In the genomic region with DNA sequence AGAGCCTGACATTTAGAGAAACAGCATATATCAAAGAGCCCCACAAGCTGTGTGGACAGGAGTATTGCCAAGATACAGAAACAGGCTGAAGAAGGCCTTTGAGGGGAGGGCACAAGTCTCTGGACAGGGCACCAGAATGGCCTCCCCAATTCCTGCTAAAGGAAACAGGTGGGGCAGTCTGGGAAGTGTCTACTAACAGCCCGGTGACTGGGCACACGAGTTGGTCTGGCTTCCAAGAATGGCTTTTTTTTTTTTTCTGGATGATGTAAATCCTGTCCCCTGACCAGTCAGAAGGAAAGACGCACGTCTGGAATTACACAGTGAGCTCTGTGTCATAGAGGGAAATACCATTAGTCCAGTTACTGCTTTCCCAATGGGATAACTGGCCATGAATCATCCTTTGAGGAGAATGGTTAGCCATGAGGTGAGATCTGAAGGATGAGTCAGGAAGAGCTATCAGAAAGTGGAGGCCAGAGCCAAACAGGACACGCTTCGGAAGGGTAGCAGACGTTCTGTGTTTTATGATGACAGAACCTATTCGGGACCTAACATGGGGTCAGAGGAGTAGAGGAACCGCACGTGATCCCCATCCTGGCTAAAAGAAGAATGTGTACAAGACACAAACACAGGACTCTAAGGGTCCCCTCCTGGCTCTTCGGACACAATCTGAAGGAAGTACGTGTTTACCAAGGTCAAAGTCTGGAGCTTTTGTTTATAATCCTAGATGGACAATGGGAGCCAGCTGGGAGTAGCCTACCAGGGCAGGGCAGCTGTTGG, we compare ENCODE assay signal across 24 mouse cellular contexts. TPM values are rescaled to one million over a fixed set of nuclear protein-coding genes. Genes with fewer than 3 reads are reported as not detected.
A peak's percentile ranks its signal among the peaks of the same experiment; 100 is the strongest.
DNase-seq lines count a peak whose midpoint lies in the region; ATAC-seq and TF ChIP-seq lines count a peak whose summit lies in the region.
"Had no signal": no experiment of that assay in that cellular context is flagged by ENCODE, and none has a peak within 500 bp of the region (broad histone marks: within the 10 kb centered on the region; RNA-seq: fewer than 3 reads in every experiment).

No protein-coding gene starts in this region.

- peak overlapping the region; percentile 4; the same call in 1 of the 2 replicates for H3K27ac ChIP-seq in heart, adult 2 months
- no peak overlapping the region for H3K27ac ChIP-seq in liver, postnatal 0 days (ENCODE audit: low read depth)
- H3K27ac ChIP-seq in liver, embryonic 11.5 days (ENCODE audit: low read depth, low read length): no peak overlapping the region
- H3K27ac ChIP-seq in embryonic fibroblast, embryonic 13.5 days (ENCODE audit: insufficient read depth, low read length): peak overlapping the region; percentile 35; the same call in 1 of the 2 replicates
- H3K27ac ChIP-seq: embryonic facial prominence, embryonic 13.5 days; forebrain, embryonic 10.5 days; hindbrain, embryonic 15.5 days; limb, embryonic 13.5 days; liver, embryonic 15.5 days; midbrain, embryonic 10.5 days; neural tube, embryonic 13.5 days; stomach, postnatal 0 days had no signal

- no peak for TF ChIP-seq POLR2A in heart, adult 2 months (IDR thresholded peaks at IDR 0.05; ENCODE audit: insufficient read depth, low read depth, low read length)
- TF ChIP-seq POLR2A in embryonic fibroblast, embryonic 13.5 days (IDR thresholded peaks at IDR 0.05; ENCODE audit: low read depth, low read length): no peak

- H3K27me3 ChIP-seq in heart, adult 2 months (ENCODE audit: control insufficient read depth, insufficient read depth, low read length): no peaks in the 10 kb centered on the region
- no peaks in the 10 kb centered on the region for H3K27me3 ChIP-seq in liver, postnatal 0 days (ENCODE audit: insufficient read depth, low read length)
- H3K27me3 ChIP-seq in liver, embryonic 11.5 days (replicated peaks; ENCODE audit: control insufficient read depth, insufficient read depth, low read length): no peaks in the 10 kb centered on the region
- H3K27me3 ChIP-seq: embryonic facial prominence, embryonic 13.5 days; hindbrain, embryonic 15.5 days; limb, embryonic 13.5 days; liver, embryonic 15.5 days; neural tube, embryonic 13.5 days had no signal

- no peak overlapping the region for H3K4me2 ChIP-seq in liver, postnatal 0 days (ENCODE audit: low read depth, low read length)
- no peak overlapping the region for H3K4me2 ChIP-seq in liver, embryonic 11.5 days
- H3K4me2 ChIP-seq: embryonic facial prominence, embryonic 13.5 days; heart, embryonic 11.5 days; hindbrain, embryonic 15.5 days; limb, embryonic 13.5 days; liver, embryonic 15.5 days; neural tube, embryonic 13.5 days had no signal

- no peak overlapping the region for H3K9ac ChIP-seq in heart, adult 2 months (ENCODE audit: low read depth, low read length)
- H3K9ac ChIP-seq in liver, postnatal 0 days (replicated peaks): no peak overlapping the region
- no peak overlapping the region for H3K9ac ChIP-seq in liver, embryonic 11.5 days (ENCODE audit: low read depth, low read length)
- H3K9ac ChIP-seq: embryonic facial prominence, embryonic 13.5 days; hindbrain, embryonic 15.5 days; limb, embryonic 13.5 days; liver, embryonic 15.5 days; neural tube, embryonic 13.5 days had no signal

- no peak for DNase-seq in heart, adult 2 months
- DNase-seq in heart, adult 9 months (ENCODE audit: low spot score in 2 of 2): no peak
- DNase-seq in liver, postnatal 0 days: no peak
- DNase-seq in liver, embryonic 11.5 days (ENCODE audit: low spot score): no peak
- peak; percentile 36 to 55 for DNase-seq in lung, postnatal 4 days
- no peak for DNase-seq in layer of hippocampus, adult 18-20 months (ENCODE audit: low spot score in 2 of 2)
- no peak for DNase-seq in retina, embryonic 14.5 days (ENCODE audit: low spot score)
- DNase-seq: adrenal gland, postnatal 36 days; cerebellum, adult 9-11 months; gastrocnemius, postnatal 25 days; heart, postnatal 36 days; right cerebral cortex, postnatal 14 days had no signal

- TF ChIP-seq CTCF in heart, adult 2 months (IDR thresholded peaks at IDR 0.05): no peak
- TF ChIP-seq CTCF in liver, postnatal 0 days (IDR thresholded peaks at IDR 0.05; ENCODE audit: low read depth): no peak
- TF ChIP-seq CTCF in embryonic fibroblast, embryonic 13.5 days (IDR thresholded peaks at IDR 0.05; ENCODE audit: borderline replicate concordance, insufficient read depth, low read length): no peak

- ATAC-seq in liver, postnatal 0 days: peak; percentile 67
- ATAC-seq in liver, embryonic 11.5 days (replicated peaks; ENCODE audit: low FRiP score): no peak
- ATAC-seq: intestine, embryonic 16.5 days had no signal

- 44% methylated on average over 12 of the region's 12 CpGs for WGBS in heart, adult 2 months
- WGBS in liver, postnatal 0 days (ENCODE audit: insufficient replicate concordance): 66% methylated on average over 12 of the region's 12 CpGs
- 86% methylated on average over 12 of the region's 12 CpGs for whole genome bisulfite sequencing in liver, embryonic 11.5 days

- intact Hi-C loops in heart, adult 2 months (cut with DNase I): no loop called here

- peaks cover 23% of the 10 kb centered on the region for H3K36me3 ChIP-seq in heart, adult 2 months (ENCODE audit: control insufficient read depth, insufficient read depth, low read length)
- H3K36me3 ChIP-seq in liver, postnatal 0 days (replicated peaks; ENCODE audit: insufficient read depth, low read length): no peaks in the 10 kb centered on the region
- H3K36me3 ChIP-seq in liver, embryonic 11.5 days (ENCODE audit: control insufficient read depth, insufficient read depth, low read length): no peaks in the 10 kb centered on the region
- H3K36me3 ChIP-seq: embryonic facial prominence, embryonic 13.5 days; forebrain, embryonic 10.5 days; hindbrain, embryonic 15.5 days; limb, embryonic 13.5 days; liver, embryonic 15.5 days; midbrain, embryonic 10.5 days; neural tube, embryonic 13.5 days had no signal

- peaks cover 4% of the 10 kb centered on the region; the same call in 1 of the 2 replicates for H3K79me2 ChIP-seq in heart, adult 2 months (replicated peaks; ENCODE audit: control insufficient read depth, insufficient read depth, low read length)

- no peak for TF ChIP-seq EP300 in heart, adult 2 months (IDR thresholded peaks at IDR 0.05; ENCODE audit: insufficient read depth, low read depth, low read length)
- TF ChIP-seq EP300 in liver, postnatal 0 days (IDR thresholded peaks at IDR 0.05; ENCODE audit: low read depth): no peak

- peaks cover 17% of the 10 kb centered on the region for H3K4me1 ChIP-seq in heart, adult 2 months (ENCODE audit: control insufficient read depth, insufficient read depth, low read length)
- no peaks in the 10 kb centered on the region for H3K4me1 ChIP-seq in liver, postnatal 0 days (ENCODE audit: insufficient read depth)
- H3K4me1 ChIP-seq in liver, embryonic 11.5 days (replicated peaks; ENCODE audit: control insufficient read depth, insufficient read depth, low read length): no peaks in the 10 kb centered on the region
- H3K4me1 ChIP-seq in embryonic fibroblast, embryonic 13.5 days (ENCODE audit: control insufficient read depth, insufficient read depth, low read length): no peaks in the 10 kb centered on the region
- H3K4me1 ChIP-seq: embryonic facial prominence, embryonic 13.5 days; forebrain, embryonic 10.5 days; hindbrain, embryonic 15.5 days; limb, embryonic 13.5 days; liver, embryonic 15.5 days; midbrain, embryonic 10.5 days; neural tube, embryonic 13.5 days had no signal

- no peak overlapping the region for H3K4me3 ChIP-seq in heart, adult 2 months
- H3K4me3 ChIP-seq in liver, postnatal 0 days (ENCODE audit: low read depth, low read length): no peak overlapping the region
- H3K4me3 ChIP-seq in liver, embryonic 11.5 days (ENCODE audit: low read depth, low read length): no peak overlapping the region
- H3K4me3 ChIP-seq in embryonic fibroblast, embryonic 13.5 days (ENCODE audit: insufficient read depth, low read length): no peak overlapping the region
- H3K4me3 ChIP-seq: embryonic facial prominence, embryonic 13.5 days; forebrain, embryonic 10.5 days; hindbrain, embryonic 15.5 days; limb, embryonic 13.5 days; liver, embryonic 15.5 days; midbrain, embryonic 10.5 days; neural tube, embryonic 13.5 days had no signal

- H3K9me3 ChIP-seq in liver, postnatal 0 days (ENCODE audit: low read length): no peaks in the 10 kb centered on the region
- H3K9me3 ChIP-seq in liver, embryonic 11.5 days (ENCODE audit: control insufficient read depth, low read length): no peaks in the 10 kb centered on the region
- H3K9me3 ChIP-seq: embryonic facial prominence, embryonic 13.5 days; forebrain, embryonic 10.5 days; hindbrain, embryonic 15.5 days; limb, embryonic 13.5 days; liver, embryonic 15.5 days; midbrain, embryonic 10.5 days; neural tube, embryonic 13.5 days had no signal

RNA-seq across cellular contexts. Expression of gene Cdh5, which starts 20.4 kb away (rescaled TPM):
- total RNA-seq in heart, adult 2 months (2021): 100 to 1,000 TPM; 112 to 115 TPM
- 113 and 128 TPM in 2 replicates for polyA plus RNA-seq in heart, adult 2 months (2012; rRNA removed)
- polyA plus RNA-seq in liver, postnatal 0 days (2015; fragmentation: Nextera tagmentation; extraction: Ambion mirVana): 8.8 and 10.0 TPM in 2 replicates
- polyA plus RNA-seq in liver, embryonic 11.5 days (2014; fragmentation: Nextera tagmentation; extraction: Ambion mirVana): 17.1 and 19.3 TPM in 2 replicates
- polyA plus RNA-seq in embryonic fibroblast, embryonic 13.5 days (2011; ENCODE audit: insufficient read length, low read depth, missing spikeins): not detected in 2 replicates
- total RNA-seq in layer of hippocampus, adult 18-20 months (2021): 1 to 10 TPM; 7.7 to 7.9 TPM
- total RNA-seq: monocyte, adult 5-6 weeks had no signal

RNA-seq across cellular contexts. Expression of gene Bean1, which starts 48.4 kb away (rescaled TPM):
- total RNA-seq in heart, adult 2 months (2021): 1 to 10 TPM in 1 of 2 experiments, under 1 TPM in 1; 0.91 to 1.8 TPM
- 4.0 and 4.1 TPM in 2 replicates for polyA plus RNA-seq in heart, adult 2 months (2012; rRNA removed)
- polyA plus RNA-seq in liver, postnatal 0 days (2015; fragmentation: Nextera tagmentation; extraction: Ambion mirVana): not detected in 2 replicates
- 0.09 and 0.10 TPM in 2 replicates for polyA plus RNA-seq in liver, embryonic 11.5 days (2014; fragmentation: Nextera tagmentation; extraction: Ambion mirVana)
- 0.89 and 0.90 TPM in 2 replicates for polyA plus RNA-seq in embryonic fibroblast, embryonic 13.5 days (2011; ENCODE audit: insufficient read length, low read depth, missing spikeins)
- 1 to 10 TPM; 6.0 to 7.2 TPM for total RNA-seq in layer of hippocampus, adult 18-20 months (2021)
- total RNA-seq: monocyte, adult 5-6 weeks had no signal

Comparison
In these comparisons a context has a peak if more than half of its experiments do, and no peak if none do; other contexts are left out.
1. DNase-seq: peak in lung, postnatal 4 days (2 of 2); none in heart, adult 2 months (0 of 2), heart, adult 9 months (0 of 2), liver, postnatal 0 days (single experiment), liver, embryonic 11.5 days (single experiment), layer of hippocampus, adult 18-20 months (0 of 2) and retina, embryonic 14.5 days (single experiment).
2. H3K27ac ChIP-seq: peak in heart, adult 2 months (single experiment) and embryonic fibroblast, embryonic 13.5 days (single experiment); none in liver, postnatal 0 days (single experiment) and liver, embryonic 11.5 days (single experiment).